32 mouse cellular contexts compared by ENCODE assay signal in genomic region chr14:61132556-61132955, GRCm38 (mm10).
"Had no signal": no experiment of that assay in that cellular context is flagged by ENCODE, and none has a peak within 500 bp of the region (broad histone marks: within the 10 kb centered on the region; RNA-seq: fewer than 3 reads in every experiment).

No protein-coding gene starts in this region.

- H3K9ac ChIP-seq: limb, embryonic 12.5 days; limb, embryonic 13.5 days; limb, embryonic 15.5 days; liver, embryonic 12.5 days; liver, embryonic 13.5 days; liver, embryonic 14.5 days; liver, embryonic 15.5 days; liver, postnatal 0 days; lung, embryonic 14.5 days; lung, embryonic 15.5 days; midbrain, embryonic 12.5 days; midbrain, embryonic 13.5 days; midbrain, embryonic 15.5 days; neural tube, embryonic 12.5 days had no signal

- H3K4me3 ChIP-seq: limb, embryonic 10.5 days; limb, embryonic 12.5 days; limb, embryonic 13.5 days; limb, embryonic 15.5 days; liver, embryonic 12.5 days; liver, embryonic 13.5 days; liver, embryonic 15.5 days; lung, embryonic 15.5 days; megakaryocyte, embryonic 14.5 days; midbrain, embryonic 10.5 days; midbrain, embryonic 12.5 days; midbrain, embryonic 13.5 days; midbrain, embryonic 15.5 days; myocyte; neural tube, embryonic 12.5 days had no signal

- ATAC-seq: liver, embryonic 12.5 days; liver, postnatal 0 days; lung, postnatal 0 days; midbrain, embryonic 13.5 days; midbrain, embryonic 15.5 days; midbrain, embryonic 16.5 days had no signal

- H3K27me3 ChIP-seq: midbrain, embryonic 13.5 days; midbrain, embryonic 15.5 days; neural tube, embryonic 12.5 days had no signal

- H3K36me3 ChIP-seq: limb, embryonic 10.5 days; limb, embryonic 12.5 days; limb, embryonic 13.5 days; limb, embryonic 15.5 days; liver, embryonic 12.5 days; liver, embryonic 13.5 days; liver, embryonic 15.5 days; lung, embryonic 15.5 days; midbrain, embryonic 10.5 days; midbrain, embryonic 12.5 days; midbrain, embryonic 13.5 days; midbrain, embryonic 15.5 days; neural tube, embryonic 12.5 days had no signal

- H3K4me2 ChIP-seq: limb, embryonic 12.5 days; limb, embryonic 13.5 days; limb, embryonic 15.5 days; liver, embryonic 11.5 days; liver, embryonic 12.5 days; liver, embryonic 13.5 days; liver, embryonic 15.5 days; lung, embryonic 14.5 days; lung, embryonic 15.5 days; midbrain, embryonic 11.5 days; midbrain, embryonic 12.5 days; midbrain, embryonic 13.5 days; midbrain, embryonic 15.5 days; neural tube, embryonic 12.5 days had no signal

- H3K27ac ChIP-seq: limb, embryonic 10.5 days; limb, embryonic 12.5 days; limb, embryonic 13.5 days; limb, embryonic 15.5 days; liver, embryonic 12.5 days; liver, embryonic 13.5 days; liver, embryonic 14.5 days; liver, embryonic 15.5 days; lung, embryonic 15.5 days; macrophage; midbrain, embryonic 10.5 days; midbrain, embryonic 12.5 days; midbrain, embryonic 13.5 days; midbrain, embryonic 15.5 days; neural tube, embryonic 12.5 days had no signal

- H3K4me1 ChIP-seq: limb, embryonic 10.5 days; limb, embryonic 12.5 days; limb, embryonic 13.5 days; limb, embryonic 15.5 days; liver, embryonic 12.5 days; liver, embryonic 13.5 days; liver, embryonic 15.5 days; lung, embryonic 15.5 days; megakaryocyte, embryonic 14.5 days; midbrain, embryonic 15.5 days; neural tube, embryonic 12.5 days had no signal

- H3K9me3 ChIP-seq: limb, embryonic 10.5 days; limb, embryonic 12.5 days; limb, embryonic 13.5 days; limb, embryonic 15.5 days; liver, embryonic 12.5 days; liver, embryonic 13.5 days; liver, embryonic 15.5 days; lung, embryonic 15.5 days; megakaryocyte, embryonic 14.5 days; midbrain, embryonic 10.5 days; midbrain, embryonic 12.5 days; midbrain, embryonic 13.5 days; midbrain, embryonic 15.5 days; neural tube, embryonic 12.5 days had no signal

- DNase-seq: left cerebral cortex, postnatal 4 days; liver; liver, embryonic 13.5 days; liver, postnatal 0 days; lung, adult 18-20 months; lung, adult 2 months; lung, embryonic 14.5 days; lung, postnatal 10 days; lung, postnatal 14 days; lung, postnatal 36 days; lung, postnatal 4 days; midbrain, embryonic 14.5 days had no signal
